Mouse (Mus musculus) right cerebral cortex, postnatal 36 days (tissue): ENCODE measurements at regions not wholly inside any gene's neighbourhood (a gene's known extent, or its start where the extent isn't known, plus 50 kb on each side); places are given as distances from the start of the nearest gene placed in this dataset.

Experiments used
- DNase-seq, 2 experiments: peaks; one replicate each; pipeline ENCODE4 v3.0.0; 2022; ENCODE audit warnings: low spot score in 2 of 2, mixed read lengths in 1 of 2

GRCm38 (mm10) chr10:101269371-101269770 lies 411.9 kb upstream of the Mgat4c start:
- no peak for DNase-seq

GRCm38 (mm10) chr10:101271459-101272299 lies 409.6 kb upstream of the Mgat4c start:
- no peak for DNase-seq

GRCm38 (mm10) chr10:101288082-101288481 lies 393.2 kb upstream of the Mgat4c start:
- DNase-seq = no peak

GRCm38 (mm10) chr10:101302138-101302780 lies 379.0 kb upstream of the Mgat4c start:
- DNase-seq = no peak

GRCm38 (mm10) chr10:101304075-101304474 lies 377.2 kb upstream of the Mgat4c start:
- DNase-seq = no peak

GRCm38 (mm10) chr10:101316659-101317338 lies 364.5 kb upstream of the Mgat4c start:
- no peak for DNase-seq

- no peak for DNase-seq
Observed at GRCm38 (mm10) chr10:101321080-101321717, 360.1 kb upstream of the Mgat4c start.

- no peak for DNase-seq
Observed at GRCm38 (mm10) chr10:101324537-101324936, 356.8 kb upstream of the Mgat4c start.

GRCm38 (mm10) chr10:101328545-101328944 lies 352.7 kb upstream of the Mgat4c start:
- no peak for DNase-seq

- no peak for DNase-seq
Observed at GRCm38 (mm10) chr10:101330109-101330508, 351.2 kb upstream of the Mgat4c start.

GRCm38 (mm10) chr10:101335136-101335535 lies 346.2 kb upstream of the Mgat4c start:
- DNase-seq = no peak

- DNase-seq = no peak
Observed at GRCm38 (mm10) chr10:101339565-101339964, 341.7 kb upstream of the Mgat4c start.

- peak in 1 of 2 experiments; percentile 2 for DNase-seq
Observed at GRCm38 (mm10) chr10:101350198-101350897, 330.9 kb upstream of the Mgat4c start.

- DNase-seq = no peak
Observed at GRCm38 (mm10) chr10:101373850-101374581, 307.3 kb upstream of the Mgat4c start.

- no peak for DNase-seq
Observed at GRCm38 (mm10) chr10:101393416-101393815, 287.9 kb upstream of the Mgat4c start.

- DNase-seq = no peak
Observed at GRCm38 (mm10) chr10:101399206-101399605, 282.1 kb upstream of the Mgat4c start.

GRCm38 (mm10) chr10:101415262-101415661 lies 266.0 kb upstream of the Mgat4c start:
- no peak for DNase-seq

GRCm38 (mm10) chr10:101422562-101422961 lies 258.7 kb upstream of the Mgat4c start:
- no peak for DNase-seq
